Mouse (Mus musculus) lung, embryonic 15.5 days (tissue): ENCODE data around the gene Vmn1r84. TPM values are rescaled to one million over a fixed set of nuclear protein-coding genes. Genes with fewer than 3 reads are reported as not detected.

Experiments
- ATAC-seq: fragments of 200-750 bp; cut with Nextera tagmentation; 2 replicates; pipeline ENCODE4 v1.8.0; 2017; ENCODE audit warnings: moderate number of reproducible peaks, borderline replicate concordance; ENCODE audit not compliant: low FRiP score, low TSS enrichment; ENCODE audit errors: extremely low read depth
- H3K27ac ChIP-seq: fragments of 300-500 bp; sonication (generic); 2 replicates; pipeline ENCODE4 v1.5.1; 2015; ENCODE audit warnings: moderate library complexity, mild to moderate bottlenecking, inconsistent platforms
- H3K27me3 ChIP-seq: fragments of 300-500 bp; sonication (generic); 2 replicates; pipeline ENCODE4 v1.6.1; 2015; ENCODE audit warnings: inconsistent platforms
- H3K36me3 ChIP-seq: fragments of 300-500 bp; sonication (generic); 2 replicates; pipeline ENCODE4 v1.6.1; 2015; ENCODE audit warnings: inconsistent platforms
- H3K4me1 ChIP-seq: fragments of 300-500 bp; sonication (generic); 2 replicates; pipeline ENCODE4 v1.6.1; 2015; ENCODE audit warnings: inconsistent platforms
- H3K4me2 ChIP-seq: fragments of 300-500 bp; sonication (generic); 2 replicates; pipeline ENCODE4 v1.6.1; 2015; ENCODE audit warnings: inconsistent platforms, mild to moderate bottlenecking, moderate library complexity
- H3K4me3 ChIP-seq: fragments of 300-500 bp; sonication (generic); 2 replicates; pipeline ENCODE4 v1.5.1; 2015; ENCODE audit warnings: mild to moderate bottlenecking, inconsistent platforms
- H3K9ac ChIP-seq: fragments of 300-500 bp; sonication (generic); 2 replicates; pipeline ENCODE4 v1.6.1; 2015; ENCODE audit warnings: inconsistent platforms
- H3K9me3 ChIP-seq: fragments of 300-500 bp; sonication (generic); 2 replicates; pipeline ENCODE4 v1.6.1; 2016; ENCODE audit warnings: inconsistent platforms
- WGBS: fragments of 180-500 bp; shearing (Covaris S2); methylation state at CpG from one replicate; pipeline ENCODE4 v1.1.7; 2015; 5-methylcytosine and 5-hydroxymethylcytosine counted together
- microRNA-seq: library from miRNA; unstranded; fragments of <30 nt; microRNA quantifications from one replicate; pipeline ENCODE4, GENCODE M21; 2016
- polyA plus RNA-seq: library from polyadenylated mRNA; unstranded; fragments of >200 nt; fragmentation: Nextera tagmentation; extraction: Ambion mirVana; gene quantifications from 2 replicates; pipeline ENCODE4 v1.2.1, GENCODE M21; 2015

Vmn1r84 gene
- not detected in 2 replicates for polyA plus RNA-seq

DNA sequence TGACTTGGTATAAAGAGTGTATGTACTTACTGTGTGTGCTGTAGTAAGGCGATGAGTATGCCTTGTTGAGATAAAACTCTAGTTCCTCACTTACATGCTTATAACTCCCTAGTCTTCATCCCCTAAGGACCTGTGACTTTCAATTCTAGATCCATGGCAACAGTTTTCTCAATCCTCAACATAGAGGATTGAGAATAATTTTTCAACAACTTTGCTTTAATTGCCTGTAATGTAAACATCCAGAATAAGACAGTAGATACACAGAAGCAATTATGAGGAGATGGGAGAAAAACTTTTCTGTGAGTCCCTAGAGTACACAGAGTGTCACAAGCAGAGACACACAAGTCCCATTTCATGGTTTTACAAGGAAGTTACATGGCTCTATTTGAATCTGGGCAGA, at the start of gene Vmn1r84:
TSS of gene Vmn1r84 (minus strand) at position 101 of the 400 bp plus-strand sequence.
- Histone ChIP-seq H3K36me3 (no peaks in the 10 kb centered on the region), H3K9me3 (no peaks in the 10 kb centered on the region), H3K27ac (no peak within 1 kb of the TSS), H3K4me1 (no peaks in the 10 kb centered on the region), H3K4me2 (no peak within 1 kb of the TSS), H3K9ac (no peak within 1 kb of the TSS), H3K4me3 (no peak within 1 kb of the TSS), H3K27me3 (no peaks in the 10 kb centered on the region)
- WGBS: 68% methylated on average over 1 of the region's 1 CpGs
- ATAC-seq: no peak

DNA sequence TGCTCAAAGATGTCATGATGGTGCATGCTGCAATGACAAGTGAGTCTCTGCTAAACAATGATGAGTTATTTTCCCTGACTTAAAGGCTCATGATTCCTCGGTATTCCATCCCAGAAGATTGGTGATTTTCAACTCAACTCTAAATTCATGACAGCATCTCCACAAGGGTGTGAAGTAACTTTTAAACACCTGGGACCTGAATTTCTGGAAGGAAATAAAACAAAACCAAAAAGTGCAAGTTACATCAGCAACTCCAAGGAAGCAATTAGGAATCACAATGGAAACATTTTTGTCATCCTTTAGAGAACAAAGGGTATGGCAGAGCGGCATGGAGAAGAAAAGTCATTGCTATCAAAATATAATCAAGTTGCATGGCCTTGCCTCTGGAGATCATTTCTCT, 39.7 kb downstream of the Vmn1r84 start, which contains the start of gene Vmn1r83:
TSS of gene Vmn1r83 (minus strand) at position 101 of the 400 bp plus-strand sequence.
- 80% methylated on average over 2 of the region's 2 CpGs for WGBS
- Histone ChIP-seq H3K36me3 (no peaks in the 10 kb centered on the region), H3K27ac (no peak within 1 kb of the TSS), H3K4me3 (no peak within 1 kb of the TSS), H3K9ac (no peak within 1 kb of the TSS), H3K4me2 (no peak within 1 kb of the TSS), H3K9me3 (no peaks in the 10 kb centered on the region; the same call in 1 of the 2 replicates), H3K4me1 (no peaks in the 10 kb centered on the region), H3K27me3 (no peaks in the 10 kb centered on the region)
- ATAC-seq: no peak

Small RNA genes within 50 kb of the gene (microRNA-seq; reads per million reads assigned to microRNA genes)
- gene Gm23521: not detected

Other genes starting within 250 kb of the Vmn1r84 start
- not detected in 2 replicates for gene Vmn1r78, start 219.0 kb downstream of the Vmn1r84 start, polyA plus RNA-seq
- not detected in 2 replicates for gene Vmn1r79, start 198.0 kb downstream of the Vmn1r84 start, polyA plus RNA-seq
- not detected in 2 replicates for gene Vmn1r80, start 180.0 kb downstream of the Vmn1r84 start, polyA plus RNA-seq
- gene Vmn1r81, start 101.0 kb downstream of the Vmn1r84 start, polyA plus RNA-seq: not detected in 2 replicates
- gene Vmn1r82, start 68.8 kb downstream of the Vmn1r84 start, polyA plus RNA-seq: not detected in 2 replicates
- not detected in 2 replicates for gene Vmn1r83, start 39.8 kb downstream of the Vmn1r84 start, polyA plus RNA-seq
- 3.3 and 3.6 TPM in 2 replicates for gene Zfp551, start 53.5 kb upstream of the Vmn1r84 start, polyA plus RNA-seq
- gene Zfp606, start 109.0 kb upstream of the Vmn1r84 start, polyA plus RNA-seq: 22.1 and 24.3 TPM in 2 replicates
- gene 2900092C05Rik, start 143.2 kb upstream of the Vmn1r84 start, polyA plus RNA-seq: not detected in 2 replicates
- not detected in 2 replicates for gene Vmn2r53, start 239.5 kb upstream of the Vmn1r84 start, polyA plus RNA-seq